Mouse (Mus musculus): Measurements from ENCODE around the gene Umad1. TPM values are rescaled to one million over a fixed set of nuclear protein-coding genes. Genes with fewer than 3 reads are reported as not detected.
"Not testable (repeated sequence)": the region's sequence is repeated elsewhere in the genome, so short reads cannot be mapped to it uniquely, and the experiment has no call there.

The Umad1 gene
- polyA plus RNA-seq, 1 experiment from 2014 or later: 8.9 TPM

- TF ChIP-seq CTCF (IDR thresholded peaks at IDR 0.05): no peak
- in situ Hi-C loops (cut with MboI; ENCODE audit: low pct_unique_long_range_greater_than_20kb): no loop called here
- ChIA-PET CTCF (interaction anchor here (1.4 to 1.6 kb wide), 2 partner anchors 17 to 33 kb away, joined by 3 read pairs; no protein-coding TSS in a partner anchor), POLR2A (interaction anchor here (0.7 kb wide), 1 partner anchor 99 kb away, joined by 3 read pairs; no protein-coding TSS in a partner anchor)
- DNase-seq (ENCODE audit: low read depth, low spot score) (peak; percentile 68), ATAC-seq (peak; percentile 93)
- H3K27me3 ChIP-seq: no peaks in the 10 kb centered on the region
Observed at GRCm38 (mm10) chr6:8307878-8308775, 49.0 kb downstream of the Umad1 start.

GRCm38 (mm10) chr6:8312554-8312953 lies 53.5 kb downstream of the Umad1 start:
- DNase-seq (ENCODE audit: low read depth, low spot score): no peak
- in situ Hi-C loops (cut with MboI; ENCODE audit: low pct_unique_long_range_greater_than_20kb): no loop called here
- POLR2A ChIA-PET: no interaction called here
- no peak for TF ChIP-seq CTCF (IDR thresholded peaks at IDR 0.05)
- no peaks in the 10 kb centered on the region for H3K27me3 ChIP-seq
- ATAC-seq: no peak
- CTCF ChIA-PET: interaction anchor here (2.2 kb wide), 1 partner anchor 11 kb away, joined by 7 read pairs; no protein-coding TSS in a partner anchor

- in situ Hi-C loops (cut with MboI; ENCODE audit: low pct_unique_long_range_greater_than_20kb): no loop called here
- ATAC-seq (no peak), DNase-seq (ENCODE audit: low read depth, low spot score) (no peak)
- ChIA-PET CTCF (no interaction called here), POLR2A (no interaction called here)
- TF ChIP-seq CTCF (IDR thresholded peaks at IDR 0.05): no peak
- no peaks in the 10 kb centered on the region for H3K27me3 ChIP-seq
Observed at GRCm38 (mm10) chr6:8316201-8316600, 57.1 kb downstream of the Umad1 start.

GRCm38 (mm10) chr6:8319591-8319990 lies 60.5 kb downstream of the Umad1 start:
- ChIA-PET CTCF (interaction anchor here (0.9 kb wide), 1 partner anchor 44 kb away, joined by 3 read pairs; no protein-coding TSS in a partner anchor), POLR2A (no interaction called here)
- DNase-seq (ENCODE audit: low read depth, low spot score): no peak
- no peak for ATAC-seq
- TF ChIP-seq CTCF (IDR thresholded peaks at IDR 0.05): no peak
- no peaks in the 10 kb centered on the region for H3K27me3 ChIP-seq
- in situ Hi-C loops (cut with MboI; ENCODE audit: low pct_unique_long_range_greater_than_20kb): no loop called here

DNA sequence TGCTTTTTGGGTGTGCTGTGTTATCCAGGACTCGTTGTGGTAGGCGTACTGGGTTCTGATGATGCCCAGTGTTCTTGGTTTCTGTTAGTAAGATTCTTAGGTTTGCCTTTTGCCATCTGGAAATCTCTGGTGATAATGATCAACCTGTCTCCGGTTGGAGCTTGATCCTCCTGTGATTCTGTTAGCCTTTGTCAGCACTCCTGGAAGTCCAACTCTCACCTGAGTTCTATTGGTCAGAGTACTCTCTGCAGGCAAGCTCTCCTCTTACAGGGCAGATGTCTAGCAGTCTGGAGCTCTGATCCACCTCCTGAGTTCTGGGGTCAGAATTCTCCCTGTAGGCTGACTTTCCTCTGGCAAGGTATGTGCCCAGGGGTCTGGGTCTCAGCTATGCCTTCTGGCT lies 72.4 kb downstream of the Umad1 start:
- ATAC-seq; CTCF ChIA-PET; POLR2A ChIA-PET; DNase-seq (ENCODE audit: low read depth, low spot score); in situ Hi-C loops (cut with MboI; ENCODE audit: low pct_unique_long_range_greater_than_20kb); H3K27me3 ChIP-seq: not testable (repeated sequence)

DNA sequence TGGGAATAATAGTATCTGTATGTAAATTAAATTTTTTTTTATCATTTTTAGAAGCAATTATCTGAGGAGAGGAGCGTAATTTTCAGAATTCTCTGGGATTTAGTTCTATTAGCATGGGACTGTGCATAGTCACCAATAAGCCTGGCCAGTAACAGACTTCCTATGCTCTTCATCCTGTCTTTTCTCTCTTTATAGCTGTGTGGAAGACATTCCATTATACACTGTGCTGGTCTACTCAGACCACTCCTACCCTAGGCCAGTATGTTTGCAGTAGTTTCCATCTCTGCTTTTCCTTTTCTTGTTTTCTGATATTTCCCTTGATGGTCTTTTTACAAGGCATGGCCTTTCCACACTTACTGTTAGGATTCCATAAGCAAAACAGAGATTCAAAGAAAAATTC lies 74.3 kb downstream of the Umad1 start:
- DNase-seq (ENCODE audit: low read depth, low spot score): no peak
- no peak for ATAC-seq
- H3K27me3 ChIP-seq: no peaks in the 10 kb centered on the region
- no peak for TF ChIP-seq CTCF (IDR thresholded peaks at IDR 0.05)
- ChIA-PET CTCF (interaction anchor here (0.8 kb wide), 1 partner anchor 10 kb away, joined by 3 read pairs; no protein-coding TSS in a partner anchor), POLR2A (no interaction called here)
- in situ Hi-C loops (cut with MboI; ENCODE audit: low pct_unique_long_range_greater_than_20kb): no loop called here

DNA sequence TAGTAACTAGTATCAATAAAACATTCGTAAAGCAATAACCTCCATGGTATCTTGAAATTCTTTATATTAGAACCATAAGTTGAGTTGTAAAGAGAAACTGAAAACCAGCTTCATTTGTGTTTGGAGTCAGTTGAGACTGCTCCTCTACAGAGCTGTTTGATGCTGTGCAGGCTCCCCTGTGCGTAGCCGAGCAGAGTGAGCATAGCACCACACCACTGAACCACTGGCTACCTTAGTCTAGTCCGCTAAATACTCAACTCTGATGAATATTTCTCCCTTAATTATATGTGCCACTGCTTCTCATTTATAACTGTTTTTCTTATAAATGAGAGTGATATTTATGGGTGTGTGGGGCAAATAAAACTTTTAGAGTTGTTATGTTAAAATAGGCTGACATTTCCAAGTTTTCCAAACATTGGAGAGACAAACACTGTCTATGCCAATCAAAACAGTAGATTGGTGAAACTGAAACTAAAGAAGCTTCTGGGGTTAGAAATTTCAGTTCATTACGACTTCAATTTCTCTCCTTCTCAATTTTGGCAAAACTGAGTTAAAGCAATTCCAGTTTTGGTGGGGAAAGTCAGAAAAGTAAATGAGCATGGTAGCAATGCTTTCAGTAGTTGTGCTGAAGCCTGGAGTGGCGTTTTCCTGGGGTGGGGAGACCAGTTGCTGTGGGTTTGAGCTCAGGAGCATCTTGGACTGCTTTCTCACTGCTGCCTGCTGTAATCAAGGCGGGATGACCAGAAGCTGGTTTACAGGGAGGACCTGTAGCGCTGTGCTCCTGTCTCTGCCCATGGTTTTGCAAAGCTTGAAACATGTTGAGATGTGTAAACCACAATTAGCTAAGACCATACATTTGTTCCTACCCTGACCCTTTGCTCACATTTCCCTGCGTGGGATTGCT lies 77.7 kb downstream of the Umad1 start:
- no peak for ATAC-seq
- ChIA-PET CTCF (no interaction called here), POLR2A (interaction anchor here (1.0 kb wide), 1 partner anchor 12 kb away, joined by 3 read pairs; no protein-coding TSS in a partner anchor)
- no peaks in the 10 kb centered on the region for H3K27me3 ChIP-seq
- no peak for TF ChIP-seq CTCF (IDR thresholded peaks at IDR 0.05)
- in situ Hi-C loops (cut with MboI; ENCODE audit: low pct_unique_long_range_greater_than_20kb): no loop called here
- DNase-seq (ENCODE audit: low read depth, low spot score): no peak

- no peak for TF ChIP-seq CTCF (IDR thresholded peaks at IDR 0.05)
- ATAC-seq: no peak
- ChIA-PET CTCF (interaction anchor here (1.5 kb wide), 1 partner anchor 13 kb away, joined by 3 read pairs; no protein-coding TSS in a partner anchor), POLR2A (no interaction called here)
- no peaks in the 10 kb centered on the region for H3K27me3 ChIP-seq
- no peak for DNase-seq (ENCODE audit: low read depth, low spot score)
- in situ Hi-C loops (cut with MboI; ENCODE audit: low pct_unique_long_range_greater_than_20kb): no loop called here
Observed at GRCm38 (mm10) chr6:8339453-8339852, 80.4 kb downstream of the Umad1 start.

GRCm38 (mm10) chr6:8343271-8343670 lies 84.2 kb downstream of the Umad1 start:
- POLR2A ChIA-PET: no interaction called here
- DNase-seq (ENCODE audit: low read depth, low spot score) (no peak), ATAC-seq (no peak)
- no peak for TF ChIP-seq CTCF (IDR thresholded peaks at IDR 0.05)
- H3K27me3 ChIP-seq: no peaks in the 10 kb centered on the region
- CTCF ChIA-PET: interaction anchor here (1.1 to 1.2 kb wide), 2 partner anchors 10 to 93 kb away, joined by 3 read pairs; no protein-coding TSS in a partner anchor
- in situ Hi-C loops (cut with MboI; ENCODE audit: low pct_unique_long_range_greater_than_20kb): no loop called here

- H3K27me3 ChIP-seq: no peaks in the 10 kb centered on the region
- ATAC-seq: no peak
- no peak for DNase-seq (ENCODE audit: low read depth, low spot score)
- TF ChIP-seq CTCF (IDR thresholded peaks at IDR 0.05): no peak
- in situ Hi-C loops (cut with MboI; ENCODE audit: low pct_unique_long_range_greater_than_20kb): no loop called here
- ChIA-PET POLR2A (no interaction called here), CTCF (no interaction called here)
Observed at GRCm38 (mm10) chr6:8345219-8345856, 86.2 kb downstream of the Umad1 start.
